Mouse (Mus musculus): ENCODE data around the gene Pmel.

Gene Pmel

DNA sequence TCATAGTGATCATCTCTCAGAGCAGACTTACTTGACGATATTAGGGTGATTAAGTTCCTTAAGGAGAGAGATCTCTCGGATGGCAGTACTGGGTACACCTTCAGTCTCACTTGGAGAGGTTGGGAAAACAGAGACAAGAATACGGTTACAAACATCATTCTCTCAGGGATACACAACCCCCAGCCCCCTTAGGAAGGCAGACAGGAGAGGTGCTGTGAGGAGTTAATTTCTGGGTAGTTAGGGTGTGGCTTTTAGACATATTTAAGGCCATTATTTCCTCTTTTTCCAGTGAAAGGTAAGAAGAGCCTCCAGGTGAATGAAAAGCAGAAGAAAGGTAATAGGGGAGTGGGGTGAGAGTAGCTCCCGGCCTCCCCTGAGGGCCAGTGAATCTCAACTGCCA lies at the start of gene Pmel:
Gene Pmel, plus strand, starts transcription at position 301 of the 400 bp plus-strand sequence.
- no peak for DNase-seq (ENCODE audit: low read depth in 2 of 2, low spot score in 2 of 2)

DNA sequence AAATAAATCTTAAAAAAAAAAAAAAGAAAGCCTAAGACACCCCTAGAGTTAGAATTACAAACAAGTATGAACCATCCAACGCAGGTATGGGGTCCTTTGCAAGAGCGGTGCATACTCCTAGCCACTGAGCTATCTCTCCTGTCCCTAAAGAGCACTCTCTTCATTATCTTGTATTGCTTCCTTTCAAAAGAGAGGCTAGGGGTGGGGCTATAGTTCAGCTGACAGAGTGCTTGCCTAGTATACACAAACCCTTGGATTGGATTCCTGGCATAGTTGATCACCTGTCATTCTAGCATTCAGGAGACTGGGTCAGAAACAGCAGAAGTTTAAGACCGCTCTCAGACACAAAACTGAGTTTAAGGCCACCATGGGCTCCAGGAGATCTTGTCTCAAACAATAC lies 48.7 kb upstream of the Pmel start:
- DNase-seq (ENCODE audit: low read depth in 2 of 2, low spot score in 2 of 2) = no peak

DNA sequence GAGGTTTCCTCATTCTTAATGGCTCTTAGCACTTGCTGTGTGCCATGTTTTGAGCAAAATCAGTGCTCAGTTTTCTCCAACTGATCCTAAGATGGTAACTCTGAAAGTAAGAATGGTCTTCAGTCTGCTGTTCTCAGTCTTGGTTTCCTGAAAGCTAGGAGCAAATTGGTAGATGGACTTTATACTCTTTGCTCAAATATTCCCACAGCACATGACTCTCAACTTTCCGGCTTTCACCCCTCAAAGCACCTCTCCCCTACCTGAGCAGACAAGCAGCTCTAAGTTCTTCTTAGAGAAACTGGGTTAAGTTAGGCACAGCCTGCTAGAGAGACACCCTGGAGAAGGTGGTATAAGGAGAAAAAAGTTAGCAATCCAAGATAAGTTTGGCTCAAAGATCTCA lies 47.3 kb upstream of the Pmel start:
- DNase-seq (ENCODE audit: low read depth in 2 of 2, low spot score in 2 of 2) = no peak

DNA sequence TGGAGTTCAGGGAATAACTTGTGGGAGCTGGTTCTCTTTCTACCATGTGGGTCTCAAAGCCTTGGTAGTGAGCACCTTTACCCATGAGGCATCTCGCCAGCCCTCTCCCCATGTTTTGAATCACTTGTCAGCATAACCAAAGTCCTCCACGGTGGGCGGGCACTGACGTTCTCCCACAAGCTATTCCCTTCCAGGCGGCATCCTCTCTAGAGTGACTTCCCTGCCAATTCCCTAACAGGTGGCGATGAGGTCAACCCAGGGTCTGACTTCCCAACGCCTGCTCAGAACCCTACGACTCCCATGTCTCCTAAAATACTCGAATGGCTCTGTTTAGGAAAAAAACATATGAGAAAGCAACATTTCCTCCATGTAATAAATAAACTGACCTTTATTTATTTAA lies 46.2 kb upstream of the Pmel start:
- DNase-seq (ENCODE audit: low read depth in 2 of 2, low spot score in 2 of 2) = no peak

DNA sequence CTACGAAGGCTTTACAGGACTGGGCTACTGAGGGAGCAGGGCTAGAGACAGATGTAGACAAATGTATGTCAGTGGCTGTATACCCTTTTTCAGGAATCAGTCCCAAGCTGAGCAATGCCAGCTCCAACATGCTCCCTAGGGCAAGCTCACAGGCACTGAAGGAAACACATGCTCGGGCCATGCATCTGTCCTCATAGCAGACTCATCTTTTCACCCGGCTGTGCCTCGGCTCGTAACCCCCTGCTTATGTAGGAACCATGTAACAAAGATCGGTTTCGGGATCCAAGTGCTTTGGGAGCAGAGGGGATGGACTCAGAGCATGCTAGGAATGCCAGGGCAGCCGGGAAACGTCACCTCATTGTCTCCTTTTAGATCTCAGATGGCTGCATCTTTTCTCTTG lies 44.5 kb upstream of the Pmel start:
- no peak for DNase-seq (ENCODE audit: low read depth in 2 of 2, low spot score in 2 of 2)

DNA sequence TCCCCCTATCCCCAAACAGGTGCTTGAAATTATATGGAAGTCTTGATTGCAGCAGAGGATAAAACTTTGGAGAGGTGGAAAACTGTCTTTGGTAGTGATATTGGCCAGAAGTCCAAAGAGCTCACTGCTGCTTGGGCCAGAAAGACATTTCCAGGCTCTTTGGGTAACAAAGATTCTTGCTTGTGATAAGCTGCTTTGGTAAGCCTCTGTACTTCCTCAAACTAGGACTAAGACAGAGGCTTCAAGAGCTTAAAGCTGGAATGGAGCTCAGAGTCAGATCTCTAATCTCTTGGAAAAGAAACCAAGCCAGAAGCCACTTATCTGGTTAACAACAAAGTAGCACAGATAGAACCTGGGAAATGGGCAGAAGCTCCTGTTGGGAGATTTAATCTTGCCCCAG lies 41.5 kb upstream of the Pmel start:
- no peak for DNase-seq (ENCODE audit: low read depth in 2 of 2, low spot score in 2 of 2)

DNA sequence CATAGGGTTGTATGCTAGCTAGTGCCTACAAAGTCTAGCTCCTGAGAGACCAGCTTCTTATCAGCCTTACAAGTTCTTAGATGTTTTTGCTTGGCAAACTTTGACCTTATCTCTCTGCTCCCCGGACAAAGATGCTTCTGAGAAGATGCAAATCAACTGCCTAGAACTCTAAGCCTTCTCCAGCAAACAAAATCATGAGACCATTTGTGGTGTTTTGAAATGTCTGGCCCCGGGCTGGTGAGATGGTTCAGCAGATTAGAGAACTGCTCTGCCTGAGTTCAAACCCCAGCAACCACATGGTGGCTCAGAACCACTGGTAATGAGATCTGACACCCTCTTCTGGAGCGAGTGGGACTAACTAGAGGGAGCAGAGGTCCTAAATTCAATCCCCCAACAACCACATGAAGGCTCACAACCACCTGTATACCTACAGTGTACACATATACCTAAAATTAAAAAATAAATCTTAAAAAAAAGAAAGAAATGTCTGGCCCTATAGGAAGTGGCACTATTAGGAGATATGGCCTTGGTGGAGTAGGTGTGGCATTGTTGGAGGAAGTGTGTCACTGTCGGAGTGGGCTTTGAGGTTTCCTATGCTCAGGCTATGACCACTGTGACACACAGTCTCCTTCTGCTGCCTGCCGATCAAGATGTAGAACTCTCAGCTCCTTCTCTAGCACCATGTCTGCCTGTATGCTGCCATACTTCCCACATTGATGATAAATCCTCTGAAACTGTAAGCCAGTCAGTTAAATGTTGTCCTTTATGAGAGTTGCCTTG lies 40.4 kb upstream of the Pmel start:
- no peak for DNase-seq (ENCODE audit: low read depth in 2 of 2, low spot score in 2 of 2)

DNA sequence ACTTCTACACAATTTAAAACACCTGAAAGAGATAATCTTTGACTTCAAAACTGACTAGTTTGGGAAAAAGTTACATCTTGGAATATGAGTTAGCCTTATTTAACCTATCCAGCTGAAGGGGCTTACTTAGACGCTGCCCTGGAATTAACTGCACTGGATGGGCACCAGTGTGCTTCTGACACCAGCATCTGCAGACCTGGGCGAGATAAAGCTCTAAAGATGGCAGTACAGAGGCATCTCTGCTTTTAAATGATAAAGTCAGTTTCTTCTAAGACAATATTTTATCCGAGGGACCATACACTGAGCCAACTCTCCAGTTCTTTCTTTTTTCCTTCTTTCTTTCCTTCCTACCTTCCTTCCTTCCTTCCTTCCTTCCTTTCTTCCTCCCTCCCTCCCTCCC lies 39.2 kb upstream of the Pmel start:
- no peak for DNase-seq (ENCODE audit: low read depth in 2 of 2, low spot score in 2 of 2)

DNA sequence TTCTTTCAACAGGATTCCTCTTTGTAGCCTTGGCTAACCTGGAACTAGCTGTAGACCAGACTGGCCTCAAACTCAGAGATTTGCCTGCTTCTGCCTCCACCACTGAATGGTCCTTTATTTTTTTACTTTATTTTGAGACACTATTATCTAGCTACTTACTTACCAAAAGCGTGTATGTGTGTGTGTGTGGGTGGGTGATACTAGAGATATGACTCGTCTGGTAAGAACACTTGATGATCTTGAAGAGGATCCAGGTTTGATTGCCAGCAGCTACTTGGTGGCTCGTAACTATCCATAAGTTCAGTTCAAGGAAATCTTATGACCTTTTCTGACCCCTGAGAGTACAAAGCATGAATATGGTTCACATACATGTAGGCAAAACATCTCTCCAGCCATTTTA lies 38.7 kb upstream of the Pmel start:
- DNase-seq (ENCODE audit: low read depth in 2 of 2, low spot score in 2 of 2) = no peak

DNA sequence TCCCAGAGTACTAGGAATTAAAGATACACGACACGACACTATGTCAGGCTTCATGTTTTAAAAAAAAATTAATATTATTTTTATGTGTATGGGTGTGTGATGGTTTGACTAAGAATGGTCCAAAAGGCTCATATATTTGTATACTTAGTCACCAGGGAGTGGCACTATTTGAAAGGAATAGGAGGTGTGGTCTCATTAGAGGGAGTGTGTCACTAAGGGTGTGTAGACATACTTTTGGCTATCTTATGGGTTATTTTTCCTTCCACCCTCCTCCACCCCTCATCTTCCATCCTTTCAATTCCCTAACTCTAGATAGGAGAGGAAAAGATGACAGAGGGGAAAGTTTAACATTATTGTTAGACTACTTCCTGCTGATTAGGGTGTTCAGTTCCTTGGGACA lies 38.2 kb upstream of the Pmel start:
- no peak for DNase-seq (ENCODE audit: low read depth in 2 of 2, low spot score in 2 of 2)

DNA sequence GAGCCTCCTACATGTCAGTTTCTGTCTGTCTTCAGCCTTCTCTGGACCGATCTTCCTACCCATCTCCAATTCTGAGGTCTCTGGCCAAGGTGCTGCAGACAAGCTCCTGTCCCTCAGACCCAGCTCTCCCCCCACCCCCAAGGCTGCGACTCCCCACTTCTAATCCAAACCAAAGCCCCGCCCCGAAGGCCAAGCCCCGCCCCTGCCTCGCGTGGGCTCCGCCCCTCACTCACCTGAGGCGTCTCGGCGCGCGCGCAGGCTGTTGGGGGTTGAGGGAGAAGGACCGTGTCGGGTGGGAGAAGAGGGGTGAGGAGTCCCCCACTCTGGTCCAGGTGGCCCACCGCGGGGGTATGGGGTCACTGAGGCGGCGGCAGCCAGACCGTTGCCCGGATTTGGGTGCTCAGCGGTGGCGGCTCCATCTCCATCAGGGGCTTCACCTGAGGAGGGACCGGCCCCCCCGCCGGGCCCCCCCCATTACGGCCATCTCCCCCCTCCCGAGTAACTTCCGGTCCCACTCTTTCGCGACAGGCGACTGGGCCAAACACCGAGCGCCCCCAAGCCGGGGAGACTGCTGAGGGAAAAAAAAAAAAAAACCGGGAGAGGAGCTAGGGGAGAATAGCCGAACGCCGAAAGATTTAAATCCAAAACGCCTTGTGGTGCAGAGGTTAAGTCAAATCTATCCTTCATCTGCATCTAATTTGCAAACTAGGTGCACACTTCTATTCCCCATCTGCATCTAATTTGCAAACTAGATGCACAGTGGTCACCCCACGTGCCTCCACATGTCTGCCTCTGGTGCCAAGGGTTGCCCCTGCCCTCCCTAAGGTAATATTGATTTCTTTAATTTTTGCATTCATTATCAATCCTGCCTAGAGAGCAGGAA lies 35.0 kb upstream of the Pmel start:
- peak; percentile 31 to 50 for DNase-seq (ENCODE audit: low read depth in 2 of 2, low spot score in 2 of 2)

DNA sequence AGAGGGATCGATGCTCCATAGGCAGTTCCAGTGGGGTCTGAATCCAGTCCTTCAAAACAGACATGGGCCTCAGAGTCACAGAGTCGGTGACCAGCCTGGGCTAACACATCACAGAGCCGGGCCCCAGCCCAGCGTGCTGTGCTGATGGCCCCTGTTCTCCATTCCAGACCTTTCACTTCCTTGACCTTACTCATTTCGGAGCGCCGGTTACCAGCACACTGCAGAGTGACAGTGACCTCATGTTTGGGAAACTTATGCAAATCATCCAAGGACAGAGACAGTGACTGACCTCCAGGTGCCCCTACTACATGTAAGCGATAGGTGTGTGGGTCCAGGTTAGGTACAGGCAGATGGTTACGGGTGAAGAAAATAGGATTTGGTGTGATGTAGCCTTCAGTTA lies 32.8 kb upstream of the Pmel start:
- no peak for DNase-seq (ENCODE audit: low read depth in 2 of 2, low spot score in 2 of 2)

DNA sequence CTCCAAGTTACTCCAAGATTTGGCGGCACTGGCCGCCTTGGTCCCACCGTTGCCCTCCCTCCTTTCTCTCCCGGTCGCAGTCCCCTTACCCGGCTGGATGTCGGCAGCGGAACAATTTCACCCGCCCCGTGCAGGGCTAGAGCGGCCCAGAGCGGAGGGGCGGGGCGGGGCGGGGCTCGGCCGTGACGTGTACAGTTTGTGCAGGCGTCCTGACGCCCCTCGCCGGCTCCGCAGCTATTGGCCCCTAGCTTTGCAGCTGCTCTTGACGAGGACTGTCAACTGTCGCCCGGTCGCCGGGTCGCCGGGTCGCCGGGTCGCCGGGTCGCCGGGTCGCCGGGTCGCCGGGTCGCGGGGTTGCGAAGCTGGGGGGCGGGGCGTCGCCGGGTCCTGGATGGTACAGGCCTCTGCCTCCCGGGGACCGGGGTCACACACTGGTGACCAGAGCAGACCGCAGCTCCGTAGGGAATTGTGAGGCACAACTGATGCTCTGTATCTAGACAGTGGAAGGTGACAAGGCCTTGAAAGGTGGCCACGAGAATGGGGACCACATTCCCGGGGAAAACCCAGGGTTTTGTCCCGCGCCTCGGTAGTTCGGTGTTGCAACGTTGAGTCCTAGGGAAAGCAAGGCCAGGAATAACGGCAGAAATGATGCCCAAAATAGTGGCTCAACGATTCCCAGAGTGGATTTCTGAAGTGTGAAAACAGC lies 30.1 kb upstream of the Pmel start, which contains the start of gene Suox:
Gene Suox, minus strand, starts transcription at position 311 of the 706 bp plus-strand sequence.
- DNase-seq (ENCODE audit: low read depth in 2 of 2, low spot score in 2 of 2) = peak; percentile 58 to 70

DNA sequence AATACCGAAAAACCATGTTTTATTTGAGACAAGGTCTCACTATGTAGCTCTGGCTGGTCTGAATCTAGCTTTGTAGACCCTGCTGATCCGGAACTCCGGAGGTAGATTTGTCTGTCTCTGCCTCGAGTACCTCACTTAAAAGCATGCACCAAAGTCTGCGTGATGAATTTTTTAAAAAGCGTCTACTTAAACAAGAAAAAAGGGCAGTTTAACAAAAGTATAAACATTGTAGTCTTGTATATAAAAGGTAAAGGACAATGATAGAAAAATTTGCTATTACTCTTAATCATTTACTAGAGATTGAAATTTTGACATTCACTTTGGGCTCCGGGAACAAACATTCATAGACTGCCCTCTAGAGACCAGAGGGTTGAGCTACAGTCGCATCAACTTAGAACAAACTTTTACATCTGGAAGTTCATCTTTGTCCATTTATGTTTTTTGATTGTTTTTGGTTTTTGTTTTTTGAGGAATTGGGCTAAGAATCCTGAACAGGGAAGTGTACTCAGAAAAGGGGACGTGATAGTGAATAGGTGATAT lies 29.5 kb upstream of the Pmel start:
- peak in 1 of 2 experiments; percentile 55 for DNase-seq (ENCODE audit: low read depth in 2 of 2, low spot score in 2 of 2)

DNA sequence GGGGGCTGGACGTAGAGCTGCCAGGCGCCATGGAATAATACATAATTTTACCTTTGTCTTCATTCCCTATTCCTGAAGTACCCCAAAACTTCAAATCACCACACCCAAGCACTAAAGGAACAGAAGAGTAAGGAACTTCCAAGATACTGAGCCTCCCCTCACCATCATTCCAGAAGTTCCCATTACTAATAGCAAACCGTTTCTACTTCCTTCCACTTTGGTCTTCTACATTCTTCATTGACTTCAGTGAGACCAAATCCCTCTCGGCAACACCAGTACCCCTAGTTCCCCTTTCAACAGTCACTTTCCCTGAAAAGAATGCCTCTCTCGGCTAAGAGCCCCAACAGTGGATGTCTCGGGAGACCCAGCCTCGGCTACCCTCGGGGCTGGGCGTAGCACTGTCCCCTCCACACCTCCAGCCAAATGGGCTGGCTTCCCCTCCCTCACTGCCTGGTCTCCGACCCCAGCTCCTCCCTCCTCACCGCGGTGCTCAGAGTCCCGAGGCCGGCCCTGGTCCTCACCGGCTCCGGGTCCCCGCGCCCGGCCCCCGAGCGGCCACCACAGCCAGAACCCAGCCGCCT lies 8.5 kb upstream of the Pmel start:
- DNase-seq (ENCODE audit: low read depth in 2 of 2, low spot score in 2 of 2) = no peak

DNA sequence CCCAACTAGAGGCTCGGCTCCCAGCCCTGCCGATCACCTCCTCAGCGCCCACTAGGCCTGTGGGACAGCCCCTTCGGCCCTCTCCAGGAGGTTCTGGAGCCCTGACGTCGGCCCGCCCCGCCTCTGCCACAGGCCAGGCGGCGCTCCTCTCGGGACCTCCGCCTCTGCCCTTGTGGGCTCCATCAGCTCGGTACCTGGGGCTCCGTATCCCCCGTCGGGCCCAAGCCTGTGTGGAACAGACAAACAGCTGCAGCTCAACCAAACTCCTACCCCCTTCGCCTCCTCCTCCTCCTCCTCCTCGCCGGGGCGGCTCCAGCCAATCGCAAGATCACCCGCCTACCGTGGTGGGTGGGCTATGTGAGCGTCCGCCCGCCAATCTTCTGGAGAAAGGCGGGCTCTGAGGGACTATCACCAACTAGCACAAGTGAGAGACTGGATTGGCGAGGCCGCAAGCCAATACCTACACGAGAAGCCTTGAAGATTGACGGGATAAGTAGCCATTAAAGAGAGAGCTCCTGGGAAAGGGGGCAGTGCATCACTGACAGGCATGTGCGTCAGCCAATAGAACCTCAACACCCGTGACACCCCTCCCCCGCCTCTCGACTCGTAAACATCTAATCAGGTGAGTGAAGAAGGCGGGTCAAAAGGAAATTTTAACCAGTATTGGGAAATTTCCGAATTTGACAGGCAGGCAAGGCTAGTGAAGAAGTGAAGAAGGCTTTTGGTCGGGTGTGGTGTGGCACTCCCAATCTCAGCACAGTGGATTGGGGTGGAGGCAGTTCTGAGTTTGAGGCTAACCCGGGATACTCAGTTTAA lies 7.8 kb upstream of the Pmel start, which contains the start of gene Rab5b:
Gene Rab5b, minus strand, starts transcription at position 273 of the 816 bp plus-strand sequence.
- peak; percentile 96 to 98 for DNase-seq (ENCODE audit: low read depth in 2 of 2, low spot score in 2 of 2)

DNA sequence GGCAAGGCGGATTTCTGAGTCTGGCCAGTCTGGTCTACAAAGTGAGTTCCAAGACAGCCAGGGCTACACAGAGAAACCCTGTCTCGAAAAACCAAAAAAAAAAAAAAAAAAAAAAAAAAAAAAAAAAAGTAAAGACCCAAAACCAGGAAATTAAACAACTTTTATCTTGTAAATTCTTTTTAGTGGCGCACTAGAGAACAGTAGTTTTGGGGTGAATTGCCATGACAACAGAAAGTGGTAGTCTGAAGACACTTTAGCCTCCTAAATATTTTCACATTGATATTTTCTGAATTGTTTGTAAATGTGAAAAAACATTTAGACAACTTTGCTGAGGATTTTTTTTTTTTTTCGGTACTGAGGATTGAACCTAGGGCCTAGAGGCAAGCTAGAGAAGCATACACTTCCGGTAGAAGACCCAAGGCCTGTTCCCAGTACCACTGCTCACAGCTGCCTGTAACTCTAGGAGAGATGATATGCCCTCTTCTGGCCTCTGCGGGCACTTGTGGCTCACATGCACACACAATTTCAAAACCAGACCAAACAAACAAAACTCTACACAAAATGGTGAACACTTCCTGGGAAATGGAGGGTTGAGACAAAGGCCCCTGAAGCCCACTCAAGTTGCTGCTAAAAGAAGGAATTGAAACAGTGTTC lies 6.8 kb upstream of the Pmel start:
- DNase-seq (ENCODE audit: low read depth in 2 of 2, low spot score in 2 of 2) = no peak

DNA sequence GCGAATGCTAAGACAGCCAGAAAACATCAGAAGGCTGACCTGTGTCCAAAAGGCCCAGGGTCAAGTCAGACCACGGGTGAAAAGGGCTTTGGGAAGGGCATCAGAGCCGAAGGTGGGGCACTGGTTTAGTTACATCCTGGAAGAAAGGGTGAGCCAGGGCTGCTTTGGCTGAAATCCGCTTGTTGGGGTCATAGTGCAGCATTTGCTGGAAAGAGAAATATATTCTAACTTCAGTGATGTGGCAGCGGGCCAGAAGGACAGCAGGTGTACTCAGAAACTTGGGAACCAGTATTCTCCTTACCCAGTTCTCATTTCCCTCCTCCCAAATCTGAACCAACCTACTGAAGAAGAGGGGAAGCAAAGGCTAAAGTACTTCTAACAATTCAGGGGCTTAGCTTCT lies 5.0 kb upstream of the Pmel start:
- no peak for DNase-seq (ENCODE audit: low read depth in 2 of 2, low spot score in 2 of 2)

DNA sequence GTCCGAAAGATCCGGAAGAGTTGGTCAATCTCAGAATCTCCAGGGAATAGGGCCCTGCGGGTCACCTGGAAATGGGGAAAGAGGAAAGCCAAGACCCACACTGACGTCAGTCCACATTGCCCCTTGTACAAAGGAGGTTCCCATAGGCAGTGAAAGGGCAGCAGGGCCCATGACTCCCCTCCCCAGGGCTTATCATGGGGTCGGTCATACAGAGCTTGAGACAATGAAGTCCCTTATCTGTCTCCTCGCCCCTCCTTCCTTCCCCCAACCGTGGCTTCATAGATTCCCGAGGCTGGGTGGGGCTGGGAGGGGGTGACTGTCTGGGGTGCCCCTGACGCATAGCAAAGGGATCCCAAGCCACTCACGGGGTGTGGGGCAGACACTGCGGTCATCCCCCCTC lies 4.4 kb upstream of the Pmel start:
- DNase-seq (ENCODE audit: low read depth in 2 of 2, low spot score in 2 of 2) = no peak

DNA sequence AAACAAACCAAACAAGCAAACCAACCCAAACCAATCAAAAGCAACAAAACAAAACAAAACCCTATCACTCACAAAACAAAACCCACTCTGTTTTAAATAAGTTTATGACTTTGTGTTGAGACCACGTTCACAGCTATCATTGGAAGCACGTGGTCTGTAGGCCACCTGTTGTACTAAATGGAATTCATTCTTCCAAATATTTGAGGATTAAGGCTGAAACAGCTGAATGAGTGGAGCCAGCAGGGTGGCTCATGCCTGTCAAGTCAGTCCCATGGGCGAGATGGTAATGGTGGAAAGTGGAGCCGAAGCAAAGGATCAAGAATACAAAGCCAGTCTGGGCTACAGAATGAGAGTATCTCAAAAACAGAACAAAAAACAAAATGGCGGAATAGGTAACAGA lies 3.3 kb upstream of the Pmel start:
- no peak for DNase-seq (ENCODE audit: low read depth in 2 of 2, low spot score in 2 of 2)
